Mouse (Mus musculus): Measurements from ENCODE around the gene Fam162a. TPM values are rescaled to one million over a fixed set of nuclear protein-coding genes. Genes with fewer than 3 reads are reported as not detected.
"Not testable (repeated sequence)": the region's sequence is repeated elsewhere in the genome, so short reads cannot be mapped to it uniquely, and the experiment has no call there.

The Fam162a gene
- polyA plus RNA-seq, 1 experiment from 2014 or later, result 395 TPM

GRCm38 (mm10) chr16:36016335-36016734 is 55.1 kb downstream of the Fam162a start:
- Histone ChIP-seq H3K4me1 (ENCODE audit: control insufficient read depth, insufficient read depth, low read length) (no peaks in the 10 kb centered on the region), H3K27ac (ENCODE audit: low read length) (no peak overlapping the region), H3K36me3 (ENCODE audit: control insufficient read depth, insufficient read depth, low read length) (peaks cover 7% of the 10 kb centered on the region), H3K9me3 (ENCODE audit: control insufficient read depth, low read depth, low read length) (no peaks in the 10 kb centered on the region), H3K4me3 (ENCODE audit: low read depth, low read length) (no peak overlapping the region), H3K27me3 (ENCODE audit: control insufficient read depth, insufficient read depth, low read length) (no peaks in the 10 kb centered on the region), H3K4me2 (replicated peaks; ENCODE audit: low read depth, low read length) (no peak overlapping the region), H3K9ac (replicated peaks; ENCODE audit: low read depth, low read length) (no peak overlapping the region)
- WGBS, result 88% methylated on average over 1 of the region's 1 CpGs
- no peak for ATAC-seq (ENCODE audit: insufficient number of reproducible peaks, insufficient read depth, low FRiP score, low read depth)

GRCm38 (mm10) chr16:36008396-36008795 is 63.0 kb downstream of the Fam162a start:
- Histone ChIP-seq H3K4me3 (ENCODE audit: low read depth, low read length) (no peak overlapping the region), H3K27ac (ENCODE audit: low read length) (no peak overlapping the region), H3K36me3 (ENCODE audit: control insufficient read depth, insufficient read depth, low read length) (no peaks in the 10 kb centered on the region), H3K4me2 (replicated peaks; ENCODE audit: low read depth, low read length) (no peak overlapping the region), H3K4me1 (ENCODE audit: control insufficient read depth, insufficient read depth, low read length) (no peaks in the 10 kb centered on the region), H3K27me3 (ENCODE audit: control insufficient read depth, insufficient read depth, low read length) (no peaks in the 10 kb centered on the region), H3K9me3 (ENCODE audit: control insufficient read depth, low read depth, low read length) (no peaks in the 10 kb centered on the region), H3K9ac (replicated peaks; ENCODE audit: low read depth, low read length) (no peak overlapping the region)
- no peak for ATAC-seq (ENCODE audit: insufficient number of reproducible peaks, insufficient read depth, low FRiP score, low read depth)
- WGBS, result 88% methylated on average over 3 of the region's 3 CpGs

DNA sequence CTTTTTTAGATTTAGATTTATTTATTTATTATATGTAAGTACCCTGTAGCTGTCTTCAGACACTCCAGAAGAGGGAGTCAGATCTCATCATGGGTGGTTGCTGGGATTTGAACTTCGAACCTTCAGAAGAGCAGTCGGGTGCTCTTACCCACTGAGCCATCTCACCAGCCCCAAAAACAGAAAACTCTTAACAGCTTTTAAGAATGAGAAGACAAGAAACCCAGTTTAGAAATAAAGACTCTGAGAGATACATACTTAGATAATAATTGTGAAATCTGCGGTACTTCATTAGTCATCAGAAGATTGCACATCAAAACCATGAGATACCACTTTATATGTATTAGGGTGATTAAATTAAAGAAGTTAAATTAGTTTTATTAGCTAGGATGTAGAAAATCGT is 72.5 kb downstream of the Fam162a start:
- ATAC-seq (ENCODE audit: insufficient number of reproducible peaks, insufficient read depth, low FRiP score, low read depth); H3K9ac ChIP-seq (replicated peaks; ENCODE audit: low read depth, low read length); H3K4me1 ChIP-seq (ENCODE audit: control insufficient read depth, insufficient read depth, low read length); H3K4me3 ChIP-seq (ENCODE audit: low read depth, low read length); H3K27me3 ChIP-seq (ENCODE audit: control insufficient read depth, insufficient read depth, low read length); H3K27ac ChIP-seq (ENCODE audit: low read length); H3K4me2 ChIP-seq (replicated peaks; ENCODE audit: low read depth, low read length); H3K9me3 ChIP-seq (ENCODE audit: control insufficient read depth, low read depth, low read length): not testable (repeated sequence)
- 93% methylated on average over 4 of the region's 4 CpGs for WGBS
- H3K36me3 ChIP-seq (ENCODE audit: control insufficient read depth, insufficient read depth, low read length), result peaks cover 14% of the 10 kb centered on the region

Other genes starting within 250 kb of the Fam162a start
- gene Parp14, start 200.1 kb downstream of the Fam162a start, polyA plus RNA-seq (2014; fragmentation: Nextera tagmentation; extraction: Ambion mirVana), result 1.2 and 1.6 TPM in 2 replicates
- gene Parp9, start 133.1 kb downstream of the Fam162a start, polyA plus RNA-seq (2014; fragmentation: Nextera tagmentation; extraction: Ambion mirVana), result 6.5 and 8.1 TPM in 2 replicates
- 7.7 and 8.0 TPM in 2 replicates for gene Dtx3l, start 132.4 kb downstream of the Fam162a start, polyA plus RNA-seq (2014; fragmentation: Nextera tagmentation; extraction: Ambion mirVana)
- gene Kpna1, start 92.8 kb downstream of the Fam162a start, polyA plus RNA-seq (2014; fragmentation: Nextera tagmentation; extraction: Ambion mirVana), result 44.1 and 44.5 TPM in 2 replicates
- 10.4 and 11.9 TPM in 2 replicates for gene Wdr5b, start 30.4 kb downstream of the Fam162a start, polyA plus RNA-seq (2014; fragmentation: Nextera tagmentation; extraction: Ambion mirVana)
- 71.0 and 85.7 TPM in 2 replicates for gene Ccdc58, start 91 bp upstream of the Fam162a start, polyA plus RNA-seq (2014; fragmentation: Nextera tagmentation; extraction: Ambion mirVana)
- 0.25 TPM in 2 replicates for gene Csta1, start 59.6 kb upstream of the Fam162a start, polyA plus RNA-seq (2014; fragmentation: Nextera tagmentation; extraction: Ambion mirVana)
- 2.7 and 3.6 TPM in 2 replicates for gene Stfa2l1, start 85.2 kb upstream of the Fam162a start, polyA plus RNA-seq (2014; fragmentation: Nextera tagmentation; extraction: Ambion mirVana)
- 6.7 and 12.1 TPM in 2 replicates for gene Gm5483, start 112.6 kb upstream of the Fam162a start, polyA plus RNA-seq (2014; fragmentation: Nextera tagmentation; extraction: Ambion mirVana)
- gene Gm5416, start 138.8 kb upstream of the Fam162a start, polyA plus RNA-seq (2014; fragmentation: Nextera tagmentation; extraction: Ambion mirVana), result not detected in 2 replicates
- not detected in 2 replicates for gene 2010005H15Rik, start 149.9 kb upstream of the Fam162a start, polyA plus RNA-seq (2014; fragmentation: Nextera tagmentation; extraction: Ambion mirVana)
- gene Stfa1, start 205.4 kb upstream of the Fam162a start, polyA plus RNA-seq (2014; fragmentation: Nextera tagmentation; extraction: Ambion mirVana), result 15.1 and 16.5 TPM in 2 replicates

Data from stomach, embryonic 14.5 days (tissue).